Mouse (Mus musculus) intestine, embryonic 14.5 days (tissue): ENCODE measurements around the gene Vmn1r82. TPM values are rescaled to one million over a fixed set of nuclear protein-coding genes. Genes with fewer than 3 reads are reported as not detected.

ENCODE experiments used
- ATAC-seq: fragments of 200-750 bp; cut with Nextera tagmentation; replicated peaks from 2 replicates; pipeline ENCODE4 v1.8.0; 2017; ENCODE audit warnings: low read depth, moderate number of reproducible peaks, moderate TSS enrichment, moderate library complexity; ENCODE audit not compliant: low FRiP score, low TSS enrichment
- DNase-seq: peaks from one replicate; pipeline ENCODE4 v3.0.0-alpha.2; 2018; ENCODE audit warnings: low spot score
- H3K27ac ChIP-seq: fragments of 300-500 bp; sonication (generic); 2 replicates; pipeline ENCODE4 v1.5.1; 2014; ENCODE audit warnings: low read depth, mild to moderate bottlenecking, control low read depth
- H3K27me3 ChIP-seq: fragments of 300-500 bp; sonication (generic); replicated peaks from 2 replicates; pipeline ENCODE4 v1.6.1; 2014; ENCODE audit warnings: low read length, control low read depth; ENCODE audit not compliant: control insufficient read depth, insufficient read depth
- H3K36me3 ChIP-seq: fragments of 300-500 bp; sonication (generic); 2 replicates; pipeline ENCODE4 v1.6.1; 2014; ENCODE audit warnings: low read length, control low read depth; ENCODE audit not compliant: control insufficient read depth, insufficient read depth
- H3K4me1 ChIP-seq: fragments of 300-500 bp; sonication (generic); replicated peaks from 2 replicates; pipeline ENCODE4 v1.6.1; 2014; ENCODE audit warnings: low read length, control low read depth, mixed read lengths; ENCODE audit not compliant: control insufficient read depth, insufficient read depth
- H3K4me2 ChIP-seq: fragments of 300-500 bp; sonication (generic); 2 replicates; pipeline ENCODE4 v1.6.1; 2014; ENCODE audit warnings: low read length
- H3K4me3 ChIP-seq: fragments of 300-500 bp; sonication (generic); 2 replicates; pipeline ENCODE4 v1.5.1; 2014; ENCODE audit warnings: low read depth, low read length, control low read depth, mixed read lengths
- H3K9ac ChIP-seq: fragments of 300-500 bp; sonication (generic); 2 replicates; pipeline ENCODE4 v1.6.1; 2014; ENCODE audit warnings: mild to moderate bottlenecking, low read length
- H3K9me3 ChIP-seq: fragments of 300-500 bp; sonication (generic); 2 replicates; pipeline ENCODE4 v1.6.1; 2016; ENCODE audit warnings: low read length, control low read depth; ENCODE audit not compliant: control insufficient read depth
- WGBS: fragments of 180-500 bp; shearing (Covaris S2); extraction: QIAGEN DNeasy Blood & Tissue Kit; methylation state at CpG from one replicate; pipeline ENCODE4 v1.1.7; 2014; 5-methylcytosine and 5-hydroxymethylcytosine counted together
- polyA plus RNA-seq: library from polyadenylated mRNA; unstranded; fragments of >200 nt; fragmentation: Nextera tagmentation; extraction: Ambion mirVana; gene quantifications from 2 replicates; pipeline ENCODE4 v1.2.1, GENCODE M21; 2014

The Vmn1r82 gene
- polyA plus RNA-seq = not detected in 2 replicates

DNA sequence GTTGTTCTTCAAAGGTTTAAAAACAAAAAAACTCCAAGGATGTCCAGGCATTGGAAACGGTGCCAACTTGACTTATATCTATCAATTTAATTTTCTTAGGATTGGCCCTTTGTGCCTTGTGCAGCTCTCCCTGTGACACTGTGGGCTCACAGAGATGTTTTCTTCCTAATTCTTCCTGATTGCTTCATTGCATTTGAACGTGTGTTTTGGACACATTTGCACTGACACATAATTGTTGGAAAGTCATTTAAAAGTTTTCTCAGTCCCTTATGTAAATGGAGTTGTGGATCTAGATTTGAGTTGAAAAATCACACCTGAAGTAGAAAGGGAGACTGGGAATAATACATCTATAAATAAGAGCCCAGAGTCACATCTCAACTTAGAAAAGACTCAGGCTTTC is at the start of gene Vmn1r82:
Gene Vmn1r82, plus strand, starts transcription at position 301 of the 400 bp plus-strand sequence.
- ATAC-seq = no peak
- Histone ChIP-seq H3K4me1 (no peaks in the 10 kb centered on the region), H3K27ac (no peak within 1 kb of the TSS), H3K4me2 (no peak within 1 kb of the TSS), H3K4me3 (no peak within 1 kb of the TSS), H3K9me3 (0 out of 2 replicates have a peak, but pooled peaks cover 2% of the 10 kb centered on the region), H3K36me3 (no peaks in the 10 kb centered on the region), H3K9ac (no peak within 1 kb of the TSS), H3K27me3 (no peaks in the 10 kb centered on the region)
- no peak for DNase-seq
- 63% methylated on average over 2 of the region's 2 CpGs for WGBS

GRCm38 (mm10) chr7:12268169-12268568 is 32.1 kb upstream of the Vmn1r82 start, which contains the start of gene Vmn1r81:
Gene Vmn1r81, minus strand, starts transcription at chr7:12268269.
- no peaks in the 10 kb centered on the region for H3K27me3 ChIP-seq
- H3K4me2 ChIP-seq = no peak within 1 kb of the TSS
- no peaks in the 10 kb centered on the region for H3K9me3 ChIP-seq
- no peaks in the 10 kb centered on the region for H3K4me1 ChIP-seq
- H3K4me3 ChIP-seq = no peak within 1 kb of the TSS
- H3K36me3 ChIP-seq = no peaks in the 10 kb centered on the region
- DNase-seq (no peak), ATAC-seq (no peak)
- WGBS = 76% methylated on average over 1 of the region's 1 CpGs
- H3K27ac ChIP-seq = no peak within 1 kb of the TSS
- no peak within 1 kb of the TSS for H3K9ac ChIP-seq

- DNase-seq (no peak), ATAC-seq (no peak)
- 83% methylated on average over 2 of the region's 2 CpGs for WGBS
- Histone ChIP-seq H3K4me2 (no peak within 1 kb of the TSS), H3K9me3 (peaks cover 3% of the 10 kb centered on the region; the same call in 1 of the 2 replicates), H3K27me3 (no peaks in the 10 kb centered on the region), H3K4me3 (no peak within 1 kb of the TSS), H3K27ac (no peak within 1 kb of the TSS), H3K4me1 (no peaks in the 10 kb centered on the region), H3K36me3 (no peaks in the 10 kb centered on the region), H3K9ac (no peak within 1 kb of the TSS)
Observed at GRCm38 (mm10) chr7:12329381-12329780, 29.2 kb downstream of the Vmn1r82 start, which contains the start of gene Vmn1r83. Gene Vmn1r83, minus strand, starts transcription at chr7:12329481.

Other genes with a start within 250 kb of the Vmn1r82 start
- gene Vmn1r78, start 150.2 kb upstream of the Vmn1r82 start, polyA plus RNA-seq = not detected in 2 replicates
- not detected in 2 replicates for gene Vmn1r79, start 129.2 kb upstream of the Vmn1r82 start, polyA plus RNA-seq
- gene Vmn1r80, start 111.1 kb upstream of the Vmn1r82 start, polyA plus RNA-seq = not detected in 2 replicates
- gene Vmn1r81, start 32.2 kb upstream of the Vmn1r82 start, polyA plus RNA-seq = not detected in 2 replicates
- not detected in 2 replicates for gene Vmn1r83, start 29.1 kb downstream of the Vmn1r82 start, polyA plus RNA-seq
- not detected in 2 replicates for gene Vmn1r84, start 68.8 kb downstream of the Vmn1r82 start, polyA plus RNA-seq
- 4.1 and 4.5 TPM in 2 replicates for gene Zfp551, start 122.3 kb downstream of the Vmn1r82 start, polyA plus RNA-seq
- gene Zfp606, start 177.9 kb downstream of the Vmn1r82 start, polyA plus RNA-seq = 21.5 and 25.0 TPM in 2 replicates
- not detected in 2 replicates for gene 2900092C05Rik, start 212.1 kb downstream of the Vmn1r82 start, polyA plus RNA-seq